Mouse (Mus musculus) bone marrow macrophage, adult 2 months (primary cell): ENCODE data around the gene Dip2b. TPM values are rescaled to one million over a fixed set of nuclear protein-coding genes. Genes with fewer than 3 reads are reported as not detected.
"Not testable (repeated sequence)": the region's sequence is repeated elsewhere in the genome, so short reads cannot be mapped to it uniquely, and the experiment has no call there.

ENCODE experiments used
- H3K27ac ChIP-seq: 2 replicates; pipeline ENCODE4 v1.5.1; 2012; ENCODE audit warnings: low read depth, low read length; ENCODE audit not compliant: insufficient read depth
- H3K4me1 ChIP-seq: 2 replicates; pipeline ENCODE4 v1.6.1; 2012; ENCODE audit warnings: low read length; ENCODE audit not compliant: control insufficient read depth, insufficient read depth
- H3K4me3 ChIP-seq: 2 replicates; pipeline ENCODE4 v1.5.1; 2012; ENCODE audit warnings: mild to moderate bottlenecking, low read length, moderate library complexity; ENCODE audit not compliant: insufficient read depth
- CTCF ChIP-seq: IDR thresholded peaks from 2 replicates; pipeline ENCODE4 v1.5.1; 2012; ENCODE audit warnings: low read depth, mild to moderate bottlenecking, low read length, moderate library complexity
- POLR2A ChIP-seq: IDR thresholded peaks from 2 replicates; pipeline ENCODE4 v1.6.1; 2012; ENCODE audit warnings: mild to moderate bottlenecking, low read depth, low read length, borderline replicate concordance
- polyA plus RNA-seq: library from polyadenylated mRNA; stranded (reverse); fragments of >200 nt; gene quantifications from 2 replicates; pipeline ENCODE4 v1.2.4, GENCODE M21; 2012; ENCODE audit not compliant: missing spikeins, insufficient read depth, insufficient read length

The Dip2b gene
- polyA plus RNA-seq, 1 experiment = 33.0 TPM

DNA sequence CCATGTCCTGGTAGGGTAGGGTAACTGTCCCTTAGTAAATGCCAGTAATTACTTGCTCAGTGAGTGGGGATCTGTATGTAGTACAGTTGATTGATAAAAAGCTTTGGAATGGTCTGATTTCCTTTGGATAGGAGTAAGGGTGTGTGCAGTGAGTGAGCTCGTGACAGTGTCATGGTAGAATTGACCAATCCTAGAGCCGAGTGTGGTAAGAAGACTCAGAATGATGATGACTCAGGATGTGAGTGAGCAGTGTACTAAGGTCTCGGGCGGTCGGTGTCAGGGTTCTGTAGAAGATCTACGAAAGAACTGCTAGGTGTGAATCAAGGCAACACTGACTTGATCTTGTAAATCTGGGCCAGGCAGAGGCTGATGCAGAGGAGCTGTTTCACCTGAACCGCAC lies 207.5 kb downstream of the Dip2b start:
- Histone ChIP-seq H3K4me1 (peaks cover 41% of the 10 kb centered on the region), H3K4me3 (no peak overlapping the region), H3K27ac (peak overlapping the region; percentile 30)
- TF ChIP-seq CTCF (no peak), POLR2A (no peak)

DNA sequence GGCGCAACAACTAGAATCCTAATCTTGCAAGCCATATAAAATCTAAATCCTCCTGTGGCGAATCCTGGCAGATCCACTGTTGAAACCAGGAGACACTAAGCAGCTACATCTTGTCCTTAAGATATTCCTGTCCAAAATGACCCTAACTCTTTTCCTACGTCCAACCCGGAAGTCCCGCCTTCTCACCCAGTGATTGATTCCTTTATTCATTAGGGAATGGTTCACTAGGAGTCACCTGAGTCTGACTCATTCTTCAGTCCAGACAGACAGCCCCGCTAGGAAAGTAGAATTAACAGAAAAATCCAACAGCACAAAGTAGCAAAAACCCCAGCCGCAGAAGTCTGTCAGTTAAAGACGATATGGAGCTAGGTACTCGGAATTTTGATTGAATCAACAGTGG lies 208.8 kb downstream of the Dip2b start:
- no peak overlapping the region for H3K27ac ChIP-seq
- TF ChIP-seq POLR2A (no peak), CTCF (no peak)
- no peak overlapping the region for H3K4me3 ChIP-seq
- peaks cover 48% of the 10 kb centered on the region for H3K4me1 ChIP-seq

- no peak for TF ChIP-seq POLR2A
- no peak for TF ChIP-seq CTCF
- H3K4me1 ChIP-seq = peaks cover 48% of the 10 kb centered on the region
- no peak overlapping the region for H3K27ac ChIP-seq
- no peak overlapping the region for H3K4me3 ChIP-seq
These were observed 210.4 kb downstream of the Dip2b start for GRCm38 (mm10) chr15:100248665-100249433.

- TF ChIP-seq POLR2A = no peak
- TF ChIP-seq CTCF = no peak
- Histone ChIP-seq H3K27ac (peak overlapping the region; percentile 77), H3K4me1 (peaks cover 39% of the 10 kb centered on the region), H3K4me3 (no peak overlapping the region)
These were observed 212.8 kb downstream of the Dip2b start for GRCm38 (mm10) chr15:100251153-100251780.

- peaks cover 4% of the 10 kb centered on the region for H3K4me1 ChIP-seq
- H3K4me3 ChIP-seq = no peak overlapping the region
- H3K27ac ChIP-seq = no peak overlapping the region
- no peak for TF ChIP-seq POLR2A
- TF ChIP-seq CTCF = no peak
These were observed 217.9 kb downstream of the Dip2b start for GRCm38 (mm10) chr15:100256386-100256785.

GRCm38 (mm10) chr15:100257305-100257704 lies 218.8 kb downstream of the Dip2b start:
- H3K4me1 ChIP-seq = no peaks in the 10 kb centered on the region
- TF ChIP-seq POLR2A = no peak
- no peak for TF ChIP-seq CTCF
- H3K4me3 ChIP-seq = no peak overlapping the region
- no peak overlapping the region for H3K27ac ChIP-seq

DNA sequence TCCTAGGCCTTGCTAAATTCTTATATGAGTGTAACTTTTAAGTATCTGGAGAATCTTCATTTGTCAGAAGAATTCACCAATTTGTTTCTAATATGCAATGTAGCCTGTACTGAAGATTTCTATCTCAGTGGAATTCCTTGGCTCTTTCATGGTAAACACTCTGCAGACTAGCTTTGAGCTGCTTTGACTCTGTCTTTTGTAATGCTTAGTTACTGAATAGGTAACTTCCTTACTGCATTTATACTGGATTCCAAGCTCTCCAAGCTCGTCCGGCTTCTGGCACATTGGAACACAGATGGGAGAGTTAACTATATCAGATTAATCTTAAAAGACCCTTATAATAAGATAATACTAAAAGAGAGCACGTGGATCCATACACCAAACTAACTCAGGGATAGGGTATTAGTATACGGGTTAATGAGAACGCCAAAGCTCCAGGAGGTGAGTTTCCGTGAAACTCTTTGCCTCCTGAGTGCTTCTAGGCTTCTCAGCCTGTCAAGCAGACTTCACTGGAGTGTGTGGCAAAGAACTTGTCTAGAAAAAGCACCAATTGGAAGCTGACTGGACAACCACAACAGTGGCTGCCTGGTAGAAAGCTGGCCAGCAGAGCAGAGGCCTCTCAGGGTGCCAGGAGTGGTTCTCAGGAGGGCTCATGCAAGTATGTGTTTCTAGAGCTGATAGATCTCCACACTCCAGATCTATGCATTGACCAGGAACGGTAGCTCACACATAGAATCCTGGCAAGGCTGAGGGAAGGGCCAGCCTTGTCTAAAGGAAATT lies 220.4 kb downstream of the Dip2b start:
- Histone ChIP-seq H3K27ac (no peak overlapping the region), H3K4me3 (no peak overlapping the region), H3K4me1 (no peaks in the 10 kb centered on the region)
- TF ChIP-seq POLR2A = no peak
- TF ChIP-seq CTCF = no peak

- not testable (repeated sequence) for H3K27ac ChIP-seq, H3K4me1 ChIP-seq, H3K4me3 ChIP-seq
These were observed 221.9 kb downstream of the Dip2b start for GRCm38 (mm10) chr15:100260351-100260750.

GRCm38 (mm10) chr15:100263246-100263905 lies 224.9 kb downstream of the Dip2b start:
- H3K4me1 ChIP-seq = no peaks in the 10 kb centered on the region
- H3K27ac ChIP-seq = no peak overlapping the region
- TF ChIP-seq CTCF (no peak), POLR2A (no peak)
- no peak overlapping the region for H3K4me3 ChIP-seq
